Mouse (Mus musculus): Measurements from ENCODE around the gene Tmc3. TPM values are rescaled to one million over a fixed set of nuclear protein-coding genes. Genes with fewer than 3 reads are reported as not detected.

The Tmc3 gene
- polyA plus RNA-seq, 1 experiment: 0.67 TPM

DNA sequence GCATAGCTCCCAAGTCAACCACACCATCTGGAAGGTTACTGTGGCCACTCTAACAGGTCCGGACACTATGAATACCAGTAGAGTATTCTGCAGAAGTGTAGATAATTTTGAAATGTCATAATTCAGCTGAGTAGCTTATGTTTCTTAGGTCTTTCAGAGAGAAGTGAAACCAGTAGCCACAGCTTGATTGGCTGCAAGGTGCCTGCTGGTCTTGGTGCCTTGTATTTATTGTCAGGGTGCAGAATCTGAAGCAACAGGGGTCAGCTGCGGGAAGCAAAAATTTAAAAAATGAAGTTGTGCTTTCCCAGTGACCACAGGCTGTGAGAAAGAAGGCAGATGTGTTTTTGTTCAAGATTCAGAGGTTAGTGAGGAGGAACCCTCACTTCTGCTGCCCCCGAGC is 31.5 kb downstream of the Tmc3 start:
- no peak overlapping the region for H3K4me3 ChIP-seq (ENCODE audit: insufficient read depth, low read length)
- TF ChIP-seq POLR2A (IDR thresholded peaks at IDR 0.05; ENCODE audit: borderline replicate concordance, low read depth, low read length) (no peak), CTCF (IDR thresholded peaks at IDR 0.05; ENCODE audit: low read depth, low read length) (no peak)
- peak overlapping the region; percentile 54; the same call in 1 of the 2 replicates for H3K27ac ChIP-seq (ENCODE audit: insufficient read depth, low read depth, low read length)
- peaks cover 19% of the 10 kb centered on the region for H3K4me1 ChIP-seq (ENCODE audit: control insufficient read depth, insufficient read depth, low read length)

DNA sequence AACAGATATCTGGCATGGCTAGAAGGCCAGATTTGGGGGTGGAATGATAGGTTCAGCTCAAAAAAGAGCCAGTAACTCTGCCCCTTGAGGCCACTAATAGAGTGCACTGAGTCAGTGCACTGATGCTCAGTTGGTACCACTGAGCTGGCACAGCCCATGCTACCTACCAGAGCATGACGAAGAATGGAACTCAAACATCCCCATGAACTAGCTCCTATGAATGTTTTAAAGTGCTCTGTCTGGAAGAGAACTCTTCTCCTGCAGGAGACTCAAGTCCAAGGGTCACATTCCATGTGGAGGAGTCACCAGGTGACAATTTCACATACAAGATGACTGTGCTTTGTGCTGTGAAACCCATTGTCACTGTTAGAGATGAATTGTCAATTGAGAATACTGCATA is 34.0 kb downstream of the Tmc3 start:
- peaks cover 19% of the 10 kb centered on the region for H3K4me1 ChIP-seq (ENCODE audit: control insufficient read depth, insufficient read depth, low read length)
- no peak overlapping the region for H3K4me3 ChIP-seq (ENCODE audit: insufficient read depth, low read length)
- TF ChIP-seq CTCF (IDR thresholded peaks at IDR 0.05; ENCODE audit: low read depth, low read length) (no peak), POLR2A (IDR thresholded peaks at IDR 0.05; ENCODE audit: borderline replicate concordance, low read depth, low read length) (no peak)
- no peak overlapping the region for H3K27ac ChIP-seq (ENCODE audit: insufficient read depth, low read depth, low read length)

DNA sequence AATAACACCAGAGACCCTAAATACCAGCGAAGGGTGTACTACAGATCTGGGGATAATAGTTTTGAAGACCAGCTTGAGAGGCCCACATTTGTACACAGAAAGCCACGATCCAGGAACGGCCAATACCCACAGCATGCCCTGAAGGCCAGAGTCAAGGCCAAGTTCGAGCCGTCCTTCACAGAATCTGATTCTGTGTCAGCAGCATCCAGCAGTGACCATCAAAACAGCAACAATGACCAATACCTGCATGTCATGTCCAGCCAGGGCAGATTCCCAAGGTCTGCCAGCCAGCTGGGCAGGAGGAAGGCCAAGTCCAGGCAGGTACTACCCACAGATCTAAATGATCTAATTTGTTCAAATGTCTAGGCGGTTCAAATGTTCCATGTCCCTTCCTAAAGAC is 37.9 kb downstream of the Tmc3 start:
- no peak for TF ChIP-seq CTCF (IDR thresholded peaks at IDR 0.05; ENCODE audit: low read depth, low read length)
- TF ChIP-seq POLR2A (IDR thresholded peaks at IDR 0.05; ENCODE audit: borderline replicate concordance, low read depth, low read length): no peak
- Histone ChIP-seq H3K4me3 (ENCODE audit: insufficient read depth, low read length) (no peak overlapping the region), H3K4me1 (ENCODE audit: control insufficient read depth, insufficient read depth, low read length) (no peaks in the 10 kb centered on the region; the same call in 1 of the 2 replicates), H3K27ac (ENCODE audit: insufficient read depth, low read depth, low read length) (no peak overlapping the region)

DNA sequence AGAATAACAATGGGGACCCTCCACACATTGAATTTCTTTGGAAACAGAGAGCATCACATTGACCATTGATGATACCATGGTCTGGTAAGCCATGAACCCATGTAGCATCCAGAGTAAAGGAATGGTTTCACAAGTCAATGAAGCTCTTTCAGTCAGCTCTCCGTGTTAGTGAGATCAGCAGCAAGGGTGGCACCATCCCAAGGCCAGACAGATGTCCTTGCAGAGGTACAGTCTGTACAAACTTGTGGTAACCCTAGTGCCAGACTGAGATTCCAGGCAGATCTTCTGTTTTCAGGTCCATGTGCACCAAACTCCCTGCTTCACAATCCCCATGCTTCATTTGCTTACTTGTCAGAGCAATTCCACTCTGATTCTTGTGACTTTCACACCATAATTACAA is 39.3 kb downstream of the Tmc3 start:
- Histone ChIP-seq H3K4me3 (ENCODE audit: insufficient read depth, low read length) (no peak overlapping the region), H3K4me1 (ENCODE audit: control insufficient read depth, insufficient read depth, low read length) (no peaks in the 10 kb centered on the region), H3K27ac (ENCODE audit: insufficient read depth, low read depth, low read length) (no peak overlapping the region)
- TF ChIP-seq CTCF (IDR thresholded peaks at IDR 0.05; ENCODE audit: low read depth, low read length) (no peak), POLR2A (IDR thresholded peaks at IDR 0.05; ENCODE audit: borderline replicate concordance, low read depth, low read length) (no peak)

DNA sequence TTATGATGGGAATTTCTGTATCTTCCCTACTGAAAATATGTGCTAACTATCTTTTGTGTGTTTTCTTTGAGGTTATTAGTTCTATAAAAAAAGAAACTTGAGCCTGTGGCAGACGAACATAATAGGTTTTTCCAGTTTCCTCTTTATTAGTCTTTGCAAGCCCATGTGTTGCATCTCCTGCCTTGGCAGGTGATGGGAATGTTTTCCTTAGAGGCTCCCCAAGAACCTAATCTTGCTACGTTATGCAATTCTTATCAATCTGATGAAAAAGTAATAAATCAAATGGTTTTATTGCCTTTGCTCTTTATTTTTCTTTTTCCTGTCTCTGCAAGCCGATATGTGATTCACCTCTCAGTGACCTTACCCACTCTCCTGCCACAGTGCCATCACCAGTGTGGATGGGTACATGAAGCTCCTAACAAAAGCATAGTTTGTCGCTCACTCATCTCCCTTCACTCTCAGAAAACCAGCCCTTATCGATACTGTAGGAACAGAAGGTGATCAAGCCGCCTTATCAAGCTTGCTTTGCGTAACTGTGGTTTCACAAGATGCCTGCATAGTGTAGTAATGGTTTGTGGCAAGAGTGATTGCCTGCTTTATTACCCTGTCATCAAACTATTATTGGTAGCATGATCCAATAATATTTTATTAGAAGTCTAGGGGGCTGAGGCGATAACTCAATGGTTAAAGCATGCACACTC is 42.0 kb downstream of the Tmc3 start:
- Histone ChIP-seq H3K4me3 (ENCODE audit: insufficient read depth, low read length) (no peak overlapping the region), H3K27ac (ENCODE audit: insufficient read depth, low read depth, low read length) (no peak overlapping the region), H3K4me1 (ENCODE audit: control insufficient read depth, insufficient read depth, low read length) (peaks cover 3% of the 10 kb centered on the region)
- TF ChIP-seq CTCF (IDR thresholded peaks at IDR 0.05; ENCODE audit: low read depth, low read length) (no peak), POLR2A (IDR thresholded peaks at IDR 0.05; ENCODE audit: borderline replicate concordance, low read depth, low read length) (no peak)

DNA sequence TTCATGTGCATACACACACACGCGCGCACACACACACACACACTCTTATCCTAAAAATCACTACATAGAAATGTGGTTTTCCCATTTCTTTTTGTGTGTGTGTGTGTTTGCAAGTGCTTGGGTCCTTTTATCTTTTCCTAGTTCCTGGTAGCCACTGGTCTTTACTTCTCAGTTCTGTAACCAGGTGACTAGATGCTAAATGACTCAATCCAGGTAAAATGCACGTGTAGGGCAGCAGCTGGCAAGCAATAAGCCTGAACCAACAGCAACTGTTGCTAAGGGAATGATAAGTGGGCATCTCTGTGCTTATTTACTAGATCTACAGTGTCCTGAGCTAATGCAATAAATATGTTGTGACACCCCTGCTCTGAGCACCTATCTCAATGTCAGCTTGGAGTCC is 42.6 kb downstream of the Tmc3 start:
- Histone ChIP-seq H3K27ac (ENCODE audit: insufficient read depth, low read depth, low read length) (no peak overlapping the region), H3K4me1 (ENCODE audit: control insufficient read depth, insufficient read depth, low read length) (peaks cover 3% of the 10 kb centered on the region), H3K4me3 (ENCODE audit: insufficient read depth, low read length) (no peak overlapping the region)
- TF ChIP-seq CTCF (IDR thresholded peaks at IDR 0.05; ENCODE audit: low read depth, low read length): no peak
- TF ChIP-seq POLR2A (IDR thresholded peaks at IDR 0.05; ENCODE audit: borderline replicate concordance, low read depth, low read length): no peak

DNA sequence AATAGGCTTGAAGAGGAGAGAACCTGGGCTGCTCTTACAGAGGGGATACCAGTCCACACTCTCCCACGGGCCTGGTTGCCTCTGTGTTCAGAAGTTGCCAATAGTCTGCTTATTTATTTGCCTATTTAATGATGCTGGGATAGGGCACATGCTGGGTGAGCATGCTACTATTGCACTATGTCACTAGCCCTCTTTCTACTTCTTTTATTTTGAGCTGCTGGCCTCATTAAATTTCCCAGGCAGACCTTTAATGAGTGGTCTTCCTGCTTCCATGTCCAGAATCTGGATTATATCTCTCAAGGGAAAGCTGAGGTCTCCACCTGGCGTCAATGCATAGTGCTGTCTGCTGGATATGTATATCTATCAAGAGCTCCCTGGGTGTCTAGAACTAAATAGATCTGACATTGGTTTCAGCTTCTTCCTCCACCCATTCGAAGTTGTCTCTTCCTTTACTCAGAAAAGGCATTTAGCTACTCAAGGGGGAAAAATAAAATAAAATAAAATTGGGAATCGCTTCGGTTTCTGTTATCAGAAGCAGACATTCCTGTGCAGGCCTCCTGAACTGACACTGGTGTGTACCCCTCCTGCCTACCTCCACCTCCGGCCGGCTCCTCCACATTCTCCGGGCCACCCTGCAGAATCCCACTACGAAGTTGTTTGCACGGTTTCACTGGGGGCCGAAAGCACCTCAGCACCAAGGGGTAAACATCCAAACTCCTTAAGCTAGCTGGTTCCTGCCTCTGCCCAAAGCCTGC is 46.5 kb downstream of the Tmc3 start:
- Histone ChIP-seq H3K4me1 (ENCODE audit: control insufficient read depth, insufficient read depth, low read length) (peaks cover 26% of the 10 kb centered on the region), H3K4me3 (ENCODE audit: insufficient read depth, low read length) (peak overlapping the region; percentile 77), H3K27ac (ENCODE audit: insufficient read depth, low read depth, low read length) (0 out of 2 replicates have a peak overlapping the region, but pooled peaks have one; percentile 11)
- TF ChIP-seq POLR2A (IDR thresholded peaks at IDR 0.05; ENCODE audit: borderline replicate concordance, low read depth, low read length) (no peak), CTCF (IDR thresholded peaks at IDR 0.05; ENCODE audit: low read depth, low read length) (no peak)

DNA sequence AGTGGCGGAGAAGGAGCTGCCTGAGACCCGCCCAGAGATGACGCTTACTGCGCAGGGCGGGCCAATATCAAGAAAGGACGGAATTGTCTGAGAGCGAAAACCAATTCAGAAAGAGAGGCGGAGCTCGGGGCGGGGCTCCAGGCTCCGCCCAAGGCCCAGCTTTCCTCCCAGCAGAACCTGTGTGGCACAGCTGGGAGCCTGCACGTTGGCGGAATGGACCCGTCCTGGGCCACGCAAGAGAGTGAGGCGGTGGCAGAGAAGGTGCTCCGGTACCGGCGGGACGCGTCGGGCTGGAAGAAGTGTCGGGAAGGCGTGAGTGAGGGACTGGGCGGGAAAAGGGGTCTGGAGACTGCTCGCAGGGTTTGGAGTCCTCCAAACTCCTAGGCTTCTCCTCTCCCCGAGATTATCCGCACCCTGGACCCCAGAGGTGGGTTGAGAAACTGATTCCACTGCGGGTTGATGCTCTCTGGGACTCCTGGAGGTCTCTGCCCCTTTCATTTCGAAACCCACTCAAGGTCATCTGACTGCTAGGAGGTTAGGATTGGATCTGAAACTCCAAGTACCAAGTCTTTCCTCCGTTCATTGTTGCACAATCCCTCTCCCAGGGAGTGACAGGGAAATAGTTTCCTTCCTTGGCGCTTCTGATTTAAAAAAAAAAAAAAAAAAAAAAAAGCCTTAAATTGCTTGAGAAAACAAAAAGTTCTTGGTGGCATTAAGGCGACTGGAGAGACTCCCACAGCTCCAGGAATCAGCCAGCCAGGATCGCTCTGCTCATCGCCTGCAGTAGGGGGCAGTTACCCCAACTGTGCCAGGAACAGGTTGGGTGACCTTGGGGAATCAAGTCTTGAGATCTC is 47.3 kb downstream of the Tmc3 start, which contains the start of gene Stard5:
Gene Stard5 (plus strand): TSS at position 132 of the 854 bp plus-strand sequence.
- Histone ChIP-seq H3K4me3 (ENCODE audit: insufficient read depth, low read length) (peak within 1 kb of the TSS; percentile 91), H3K4me1 (ENCODE audit: control insufficient read depth, insufficient read depth, low read length) (peaks cover 26% of the 10 kb centered on the region), H3K27ac (ENCODE audit: insufficient read depth, low read depth, low read length) (peak within 1 kb of the TSS; percentile 68)
- TF ChIP-seq POLR2A (IDR thresholded peaks at IDR 0.05; ENCODE audit: borderline replicate concordance, low read depth, low read length) (peak; percentile 18; the same call in 1 of the 2 replicates), CTCF (IDR thresholded peaks at IDR 0.05; ENCODE audit: low read depth, low read length) (no peak)

DNA sequence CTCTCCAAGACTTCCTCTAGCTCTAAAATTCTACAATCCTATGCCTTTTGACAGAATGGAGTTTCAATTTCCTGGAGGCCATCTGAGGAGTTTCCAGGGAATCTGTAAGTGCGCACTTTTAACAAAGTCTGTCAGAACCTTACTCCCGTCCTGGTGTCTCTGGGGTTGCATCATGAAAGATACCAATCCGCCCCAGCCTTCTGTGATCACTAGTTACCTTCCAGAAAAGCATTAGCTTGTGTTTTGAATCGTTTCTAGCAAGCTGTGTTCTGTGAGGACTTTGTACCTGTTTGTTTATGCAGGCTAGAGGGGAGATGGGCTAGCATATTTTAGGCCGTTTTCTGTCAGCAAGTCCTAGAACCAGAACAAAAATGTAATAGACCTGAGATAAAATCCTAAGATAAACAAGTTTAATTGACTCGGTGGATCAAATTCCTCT is 48.0 kb downstream of the Tmc3 start:
- TF ChIP-seq CTCF (IDR thresholded peaks at IDR 0.05; ENCODE audit: low read depth, low read length) (no peak), POLR2A (IDR thresholded peaks at IDR 0.05; ENCODE audit: borderline replicate concordance, low read depth, low read length) (no peak)
- peak overlapping the region; percentile 27; the same call in 1 of the 2 replicates for H3K27ac ChIP-seq (ENCODE audit: insufficient read depth, low read depth, low read length)
- H3K4me3 ChIP-seq (ENCODE audit: insufficient read depth, low read length): peak overlapping the region; percentile 91
- H3K4me1 ChIP-seq (ENCODE audit: control insufficient read depth, insufficient read depth, low read length): peaks cover 26% of the 10 kb centered on the region

All from bone marrow macrophage, adult 2 months (primary cell).